Mouse (Mus musculus) left cerebral cortex, adult 9 months (tissue): ENCODE measurements at regions not wholly inside any gene's neighbourhood (a gene's known extent, or its start where the extent isn't known, plus 50 kb on each side); places are given as distances from the start of the nearest gene placed in this dataset.
A peak's percentile ranks its signal among the peaks of the same experiment; 100 is the strongest.

Experiments used
- DNase-seq, 2 experiments: peaks; one replicate each; pipeline ENCODE4 v3.0.0; 2022; ENCODE audit warnings: low spot score in 2 of 2

GRCm38 (mm10) chr6:51754239-51754681 lies 230.6 kb downstream of the Snx10 start:
- DNase-seq = no peak

GRCm38 (mm10) chr6:51757131-51757530 lies 233.4 kb downstream of the Snx10 start:
- DNase-seq = no peak

- no peak for DNase-seq
Observed at GRCm38 (mm10) chr6:51757746-51758145, 234.0 kb downstream of the Snx10 start.

- no peak for DNase-seq
Observed at GRCm38 (mm10) chr6:51758781-51759180, 235.1 kb downstream of the Snx10 start.

GRCm38 (mm10) chr6:51760372-51760771 lies 236.7 kb downstream of the Snx10 start:
- no peak for DNase-seq

GRCm38 (mm10) chr6:51761506-51761905 lies 237.8 kb downstream of the Snx10 start:
- no peak for DNase-seq

- DNase-seq = no peak
Observed at GRCm38 (mm10) chr6:51766482-51766881, 242.8 kb downstream of the Snx10 start.

GRCm38 (mm10) chr6:51767582-51768341 lies 244.1 kb downstream of the Snx10 start:
- DNase-seq = no peak

GRCm38 (mm10) chr6:51771001-51771400 lies 241.3 kb downstream of the Skap2 start:
- DNase-seq = no peak

- DNase-seq = no peak
Observed at GRCm38 (mm10) chr6:51771424-51771823, 240.9 kb downstream of the Skap2 start.

GRCm38 (mm10) chr6:51774771-51775170 lies 237.6 kb downstream of the Skap2 start:
- DNase-seq = no peak

GRCm38 (mm10) chr6:51785615-51786014 lies 226.7 kb downstream of the Skap2 start:
- DNase-seq = no peak

- DNase-seq = no peak
Observed at GRCm38 (mm10) chr6:51786836-51787235, 225.5 kb downstream of the Skap2 start.

- DNase-seq = no peak
Observed at GRCm38 (mm10) chr6:51788156-51788555, 224.2 kb downstream of the Skap2 start.

GRCm38 (mm10) chr6:51790293-51790692 lies 222.1 kb downstream of the Skap2 start:
- DNase-seq = no peak

GRCm38 (mm10) chr6:51790693-51791092 lies 221.7 kb downstream of the Skap2 start:
- DNase-seq = no peak

GRCm38 (mm10) chr6:51795300-51795699 lies 217.0 kb downstream of the Skap2 start:
- DNase-seq = no peak

- peak in 1 of 2 experiments; percentile 8 for DNase-seq
Observed at GRCm38 (mm10) chr6:51798577-51799240, 213.6 kb downstream of the Skap2 start.

GRCm38 (mm10) chr6:51805656-51806055 lies 206.7 kb downstream of the Skap2 start:
- no peak for DNase-seq
